Mouse (Mus musculus) megakaryocyte, adult 5-6 weeks (primary cell): ENCODE measurements around the gene Ugt1a1. TPM values are rescaled to one million over a fixed set of nuclear protein-coding genes. Genes with fewer than 3 reads are reported as not detected.
A peak's percentile ranks its signal among the peaks of the same experiment; 100 is the strongest.

Experiments
- ATAC-seq: 2 replicates; pipeline ENCODE4 v1.8.0; 2016; ENCODE audit warnings: mild to moderate bottlenecking, inconsistent platforms; ENCODE audit not compliant: poor library complexity, severe bottlenecking
- total RNA-seq, 2 experiments: library from RNA; stranded (forward) in 1 of 2; stranded (reverse) in 1 of 2; fragments of 153-499, 151-499 nt in 1 of 2; fragments of 221-1000, 200-1000 nt in 1 of 2; gene quantifications; 2 replicates each; pipeline versions ENCODE4 v1.2.3 to v1.2.4; 2015 to 2017

The Ugt1a1 gene
- total RNA-seq, 2 experiments from 2014 or later, result 0.29 TPM; not detected in 1

GRCm38 (mm10) chr1:88233421-88234247 is 21.9 kb downstream of the Ugt1a1 start:
- no peak for ATAC-seq

GRCm38 (mm10) chr1:88234248-88234610 is 22.5 kb downstream of the Ugt1a1 start:
- ATAC-seq, result no peak

- no peak for ATAC-seq
These were observed 22.9 kb downstream of the Ugt1a1 start for GRCm38 (mm10) chr1:88234646-88235045.

- ATAC-seq, result no peak
These were observed 23.5 kb downstream of the Ugt1a1 start for GRCm38 (mm10) chr1:88235046-88235893.

GRCm38 (mm10) chr1:88235894-88236415 is 24.2 kb downstream of the Ugt1a1 start:
- no peak for ATAC-seq

- no peak for ATAC-seq
These were observed 25.6 kb downstream of the Ugt1a1 start for GRCm38 (mm10) chr1:88237311-88237710.

- no peak for ATAC-seq
These were observed 27.0 kb downstream of the Ugt1a1 start for GRCm38 (mm10) chr1:88238771-88239170.

- no peak for ATAC-seq
These were observed 28.3 kb downstream of the Ugt1a1 start for GRCm38 (mm10) chr1:88240072-88240471.

- no peak for ATAC-seq
These were observed 28.8 kb downstream of the Ugt1a1 start for GRCm38 (mm10) chr1:88240579-88240978.

- ATAC-seq, result no peak
These were observed 32.1 kb downstream of the Ugt1a1 start for GRCm38 (mm10) chr1:88243861-88244260.

GRCm38 (mm10) chr1:88245881-88246280 is 34.1 kb downstream of the Ugt1a1 start:
- ATAC-seq, result no peak

GRCm38 (mm10) chr1:88246386-88246785 is 34.6 kb downstream of the Ugt1a1 start:
- no peak for ATAC-seq

GRCm38 (mm10) chr1:88247660-88248059 is 35.9 kb downstream of the Ugt1a1 start:
- no peak for ATAC-seq

GRCm38 (mm10) chr1:88248658-88249057 is 36.9 kb downstream of the Ugt1a1 start:
- peak; percentile 20 for ATAC-seq

GRCm38 (mm10) chr1:88249596-88249995 is 37.8 kb downstream of the Ugt1a1 start:
- no peak for ATAC-seq

- no peak for ATAC-seq
These were observed 38.3 kb downstream of the Ugt1a1 start for GRCm38 (mm10) chr1:88250023-88250422.

GRCm38 (mm10) chr1:88253106-88253505 is 41.3 kb downstream of the Ugt1a1 start:
- 0 out of 2 replicates have a peak, but pooled peaks have one; percentile 10 for ATAC-seq

- no peak for ATAC-seq
These were observed 41.8 kb downstream of the Ugt1a1 start for GRCm38 (mm10) chr1:88253540-88253939.

GRCm38 (mm10) chr1:88254793-88255465 is 43.2 kb downstream of the Ugt1a1 start:
- ATAC-seq, result no peak

- no peak for ATAC-seq
These were observed 43.7 kb downstream of the Ugt1a1 start for GRCm38 (mm10) chr1:88255466-88255857.
